Mouse (Mus musculus) embryonic facial prominence, embryonic 11.5 days (tissue): ENCODE measurements around the gene Lmx1b. TPM values are rescaled to one million over a fixed set of nuclear protein-coding genes. Genes with fewer than 3 reads are reported as not detected.

ENCODE experiments used
- ATAC-seq: fragments of 200-750 bp; cut with Nextera tagmentation; replicated peaks from 2 replicates; pipeline ENCODE4 v1.8.0; 2017; ENCODE audit warnings: low read depth; ENCODE audit not compliant: insufficient number of reproducible peaks, low FRiP score, low TSS enrichment
- DNase-seq: peaks from one replicate; pipeline ENCODE4 v3.0.0-alpha.2; 2015; ENCODE audit warnings: low spot score
- H3K27ac ChIP-seq: fragments of 300-500 bp; sonication (generic); replicated peaks from 2 replicates; pipeline ENCODE4 v1.5.1; 2014; ENCODE audit warnings: mild to moderate bottlenecking, low read depth, low read length, control low read depth
- H3K27me3 ChIP-seq: fragments of 300-500 bp; sonication (generic); 2 replicates; pipeline ENCODE4 v1.6.1; 2014; ENCODE audit warnings: mild to moderate bottlenecking, low read length, moderate library complexity, mixed read lengths; ENCODE audit not compliant: control insufficient read depth, insufficient read depth
- H3K36me3 ChIP-seq: fragments of 300-500 bp; sonication (generic); replicated peaks from 2 replicates; pipeline ENCODE4 v1.6.1; 2014; ENCODE audit warnings: low read depth, mild to moderate bottlenecking, low read length, moderate library complexity, mixed read lengths; ENCODE audit not compliant: control insufficient read depth, insufficient read depth
- H3K4me1 ChIP-seq: fragments of 300-500 bp; sonication (generic); 2 replicates; pipeline ENCODE4 v1.6.1; 2014; ENCODE audit warnings: low read length, mixed read lengths; ENCODE audit not compliant: control insufficient read depth, insufficient read depth
- H3K4me2 ChIP-seq: fragments of 300-500 bp; sonication (generic); 2 replicates; pipeline ENCODE4 v1.6.1; 2014; ENCODE audit warnings: low read depth, mild to moderate bottlenecking, control low read depth, low read length, moderate library complexity
- H3K4me3 ChIP-seq: fragments of 300-500 bp; sonication (generic); 2 replicates; pipeline ENCODE4 v1.5.1; 2014; ENCODE audit warnings: low read depth, low read length, control low read depth
- H3K9ac ChIP-seq: fragments of 300-500 bp; sonication (generic); replicated peaks from 2 replicates; pipeline ENCODE4 v1.6.1; 2014; ENCODE audit warnings: mild to moderate bottlenecking, control low read depth, low read length
- H3K9me3 ChIP-seq: fragments of 300-500 bp; sonication (generic); replicated peaks from 2 replicates; pipeline ENCODE4 v1.6.1; 2016; ENCODE audit warnings: mild to moderate bottlenecking, low read length, inconsistent platforms, mixed read lengths; ENCODE audit not compliant: control insufficient read depth
- WGBS: fragments of 180-500 bp; shearing (Covaris S2); extraction: QIAGEN DNeasy Blood & Tissue Kit; methylation state at CpG from one replicate; pipeline ENCODE4 v1.1.7; 2014; 5-methylcytosine and 5-hydroxymethylcytosine counted together
- polyA plus RNA-seq: library from polyadenylated mRNA; unstranded; fragments of >200 nt; fragmentation: Nextera tagmentation; extraction: Ambion mirVana; gene quantifications from 2 replicates; pipeline ENCODE4 v1.2.1, GENCODE M21; 2014

Gene Lmx1b
- polyA plus RNA-seq, 1 experiment from 2014 or later = 1.2 TPM

- peaks cover 20% of the 10 kb centered on the region for H3K4me1 ChIP-seq
- H3K9me3 ChIP-seq = no peaks in the 10 kb centered on the region
- no peak overlapping the region for H3K9ac ChIP-seq
- WGBS = 2% methylated on average over 6 of the region's 6 CpGs
- H3K27me3 ChIP-seq = peaks cover 31% of the 10 kb centered on the region
- H3K36me3 ChIP-seq = no peaks in the 10 kb centered on the region
- H3K27ac ChIP-seq = no peak overlapping the region
- H3K4me3 ChIP-seq = no peak overlapping the region
- no peak for ATAC-seq
- DNase-seq = no peak
- no peak overlapping the region for H3K4me2 ChIP-seq
Measured at GRCm38 (mm10) chr2:33581449-33581777, 58.9 kb downstream of the Lmx1b start.

DNA sequence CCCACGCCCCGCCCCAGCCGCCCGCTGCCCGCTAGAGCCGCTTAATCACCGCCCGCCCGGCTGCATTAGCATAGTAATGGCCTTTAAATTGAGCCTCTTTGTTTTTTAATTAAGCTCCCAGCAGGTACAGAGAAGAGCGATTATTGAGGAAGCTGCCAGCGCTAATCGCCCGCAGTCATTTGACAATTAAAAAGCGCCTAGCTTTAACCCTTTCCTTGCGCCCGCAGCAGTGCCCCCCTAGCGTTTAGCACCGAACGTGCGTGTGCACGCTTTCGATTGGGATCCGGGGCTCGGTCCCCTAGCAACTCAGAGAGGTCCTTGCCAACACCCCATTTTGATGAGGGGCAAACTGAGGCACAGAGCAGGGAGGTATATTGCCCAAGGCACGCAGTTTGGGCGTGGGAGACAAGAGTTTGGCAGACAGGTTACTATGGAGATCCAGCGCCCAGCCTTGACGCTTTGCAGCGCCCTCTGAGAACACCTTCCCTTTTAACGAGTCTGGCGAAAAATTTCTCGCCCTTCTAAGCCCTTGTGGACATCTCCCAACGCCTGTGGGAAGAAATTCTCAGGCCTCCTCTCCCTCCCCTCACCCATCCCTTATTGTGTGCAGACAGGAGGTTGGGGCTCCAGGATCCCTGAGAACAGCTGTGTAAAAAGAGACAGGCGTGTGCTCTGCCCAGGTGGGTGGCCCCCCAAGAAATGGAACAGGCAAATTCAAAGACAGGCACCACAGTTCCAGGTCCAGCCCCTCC, 59.4 kb downstream of the Lmx1b start:
- peaks cover 20% of the 10 kb centered on the region for H3K4me1 ChIP-seq
- peaks cover 31% of the 10 kb centered on the region for H3K27me3 ChIP-seq
- H3K27ac ChIP-seq = no peak overlapping the region
- no peaks in the 10 kb centered on the region for H3K9me3 ChIP-seq
- peak; percentile 42 for DNase-seq
- H3K36me3 ChIP-seq = no peaks in the 10 kb centered on the region
- 0 out of 2 replicates have a peak overlapping the region, but pooled peaks have one; percentile 4 for H3K4me3 ChIP-seq
- ATAC-seq = no peak
- under 1% methylated on average over 34 of the region's 34 CpGs for WGBS
- peak overlapping the region; percentile 19 for H3K4me2 ChIP-seq
- H3K9ac ChIP-seq = no peak overlapping the region

GRCm38 (mm10) chr2:33575406-33575805, 64.9 kb downstream of the Lmx1b start:
- no peaks in the 10 kb centered on the region; the same call in 1 of the 2 replicates for H3K4me1 ChIP-seq
- H3K4me3 ChIP-seq = no peak overlapping the region
- no peak overlapping the region for H3K9ac ChIP-seq
- no peak overlapping the region for H3K4me2 ChIP-seq
- WGBS = 16% methylated on average over 13 of the region's 13 CpGs
- DNase-seq (peak; percentile 56), ATAC-seq (no peak)
- H3K27me3 ChIP-seq = peaks cover 20% of the 10 kb centered on the region
- no peaks in the 10 kb centered on the region for H3K36me3 ChIP-seq
- no peaks in the 10 kb centered on the region for H3K9me3 ChIP-seq
- H3K27ac ChIP-seq = no peak overlapping the region

DNA sequence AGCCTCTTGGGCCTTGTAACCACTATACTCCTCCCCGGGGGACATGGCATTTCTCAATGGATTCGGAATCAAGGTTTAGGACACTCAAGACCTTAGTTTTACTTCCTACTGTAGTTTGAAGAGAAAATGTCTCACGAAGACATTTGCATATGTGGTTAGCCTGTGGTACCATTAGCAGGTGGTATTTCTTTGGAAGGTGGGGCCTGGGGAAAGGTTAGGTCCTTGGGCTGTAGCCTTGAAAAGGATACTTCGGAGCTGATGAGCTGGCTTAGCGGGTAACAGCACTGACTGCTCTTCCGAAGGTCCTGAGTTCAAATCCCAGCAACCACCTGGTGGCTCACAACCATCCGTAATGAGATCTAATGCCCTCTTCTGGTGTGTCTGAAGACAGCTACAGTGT, 67.2 kb downstream of the Lmx1b start:
- Histone ChIP-seq H3K4me3 (no peak overlapping the region), H3K4me2 (no peak overlapping the region), H3K9me3 (no peaks in the 10 kb centered on the region), H3K36me3 (no peaks in the 10 kb centered on the region), H3K9ac (no peak overlapping the region), H3K27ac (no peak overlapping the region), H3K27me3 (peaks cover 18% of the 10 kb centered on the region), H3K4me1 (no peaks in the 10 kb centered on the region)
- 93% methylated on average over 7 of the region's 7 CpGs for WGBS
- DNase-seq = no peak
- no peak for ATAC-seq

GRCm38 (mm10) chr2:33571219-33571824, 69.0 kb downstream of the Lmx1b start:
- Histone ChIP-seq H3K4me2 (no peak overlapping the region), H3K27ac (no peak overlapping the region), H3K9ac (no peak overlapping the region)

GRCm38 (mm10) chr2:33569698-33570097, 70.6 kb downstream of the Lmx1b start:
- WGBS = 69% methylated on average over 10 of the region's 10 CpGs
- H3K9ac ChIP-seq = no peak overlapping the region
- no peak overlapping the region for H3K27ac ChIP-seq
- no peak overlapping the region for H3K4me2 ChIP-seq
- DNase-seq (no peak), ATAC-seq (no peak)
- H3K4me3 ChIP-seq = no peak overlapping the region
- H3K4me1 ChIP-seq = no peaks in the 10 kb centered on the region
- H3K36me3 ChIP-seq = no peaks in the 10 kb centered on the region
- no peaks in the 10 kb centered on the region for H3K9me3 ChIP-seq
- H3K27me3 ChIP-seq = peaks cover 15% of the 10 kb centered on the region

More at GRCm38 (mm10) chr2:33571219-33571824, 69.0 kb downstream of the Lmx1b start:
- Histone ChIP-seq H3K27me3 (peaks cover 15% of the 10 kb centered on the region), H3K4me1 (no peaks in the 10 kb centered on the region), H3K9me3 (no peaks in the 10 kb centered on the region), H3K36me3 (no peaks in the 10 kb centered on the region), H3K4me3 (no peak overlapping the region)
- DNase-seq = no peak
- 52% methylated on average over 16 of the region's 16 CpGs for WGBS
- ATAC-seq = no peak

GRCm38 (mm10) chr2:33569240-33569639, 71.1 kb downstream of the Lmx1b start:
- ATAC-seq = no peak

DNA sequence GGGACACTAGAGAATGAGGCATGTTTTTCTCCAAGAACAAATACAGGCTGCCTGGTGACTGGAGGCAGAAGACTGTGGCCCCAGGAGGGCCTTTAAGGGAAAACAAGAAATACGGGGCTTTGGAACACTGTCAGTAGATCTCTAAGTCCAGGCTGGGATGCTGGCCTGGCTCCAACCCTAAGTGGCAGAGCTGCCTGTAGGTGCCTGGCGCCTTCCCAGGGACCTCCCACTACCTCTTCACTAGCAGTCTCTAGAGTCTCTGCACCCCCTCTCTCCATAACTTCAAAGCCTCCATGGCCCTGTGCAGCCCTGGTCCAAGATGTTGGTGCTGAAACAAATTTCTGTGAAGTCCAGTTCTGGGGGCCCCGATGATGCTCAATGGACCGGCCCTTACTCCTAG, 74.4 kb downstream of the Lmx1b start:
- WGBS = 80% methylated on average over 4 of the region's 4 CpGs
- no peak for ATAC-seq
- H3K4me2 ChIP-seq = no peak overlapping the region

More at GRCm38 (mm10) chr2:33569240-33569639, 71.1 kb downstream of the Lmx1b start:
- H3K27ac ChIP-seq = no peak overlapping the region
- no peak overlapping the region for H3K4me2 ChIP-seq
- no peak overlapping the region for H3K9ac ChIP-seq
- DNase-seq = peak; percentile 72
- H3K36me3 ChIP-seq = no peaks in the 10 kb centered on the region
- H3K4me3 ChIP-seq = no peak overlapping the region
- no peaks in the 10 kb centered on the region for H3K4me1 ChIP-seq
- 24% methylated on average over 9 of the region's 9 CpGs for WGBS
- H3K27me3 ChIP-seq = peaks cover 15% of the 10 kb centered on the region
- H3K9me3 ChIP-seq = no peaks in the 10 kb centered on the region

More for the DNA sequence above, 74.4 kb downstream of the Lmx1b start:
- Histone ChIP-seq H3K36me3 (no peaks in the 10 kb centered on the region), H3K9ac (no peak overlapping the region), H3K27ac (no peak overlapping the region), H3K27me3 (peaks cover 10% of the 10 kb centered on the region), H3K4me3 (no peak overlapping the region), H3K9me3 (no peaks in the 10 kb centered on the region), H3K4me1 (no peaks in the 10 kb centered on the region)
- no peak for DNase-seq
